Mouse (Mus musculus) erythroblast, embryonic 14.5 days (primary cell): ENCODE results near the gene Fam162b. TPM values are rescaled to one million over a fixed set of nuclear protein-coding genes. Genes with fewer than 3 reads are reported as not detected.

Experiments
- H3K27me3 ChIP-seq: 2 replicates; pipeline ENCODE4 v1.6.1; 2012; ENCODE audit warnings: inconsistent platforms; ENCODE audit not compliant: control insufficient read depth
- H3K36me3 ChIP-seq: 2 replicates; pipeline ENCODE4 v1.6.1; 2012; ENCODE audit warnings: mild to moderate bottlenecking, inconsistent platforms; ENCODE audit not compliant: control insufficient read depth
- H3K4me1 ChIP-seq: 2 replicates; pipeline ENCODE4 v1.6.1; 2012; ENCODE audit warnings: inconsistent platforms; ENCODE audit not compliant: control insufficient read depth
- H3K4me3 ChIP-seq: replicated peaks from 2 replicates; pipeline ENCODE3; 2012; ENCODE audit warnings: moderate library complexity, mild to moderate bottlenecking, inconsistent platforms
- H3K9me3 ChIP-seq: 2 replicates; pipeline ENCODE4 v1.6.1; 2012; ENCODE audit warnings: low read length, inconsistent platforms, mixed read lengths; ENCODE audit not compliant: control insufficient read depth
- GATA1 ChIP-seq: IDR thresholded peaks from 2 replicates; pipeline ENCODE4 v1.6.1; 2012; ENCODE audit warnings: low read length, inconsistent platforms, mixed read lengths
- TAL1 ChIP-seq: IDR thresholded peaks from 3 replicates; pipeline ENCODE4 v1.6.1; 2012; ENCODE audit warnings: low read length, inconsistent platforms, mixed read lengths
- polyA plus RNA-seq: library from polyadenylated mRNA; stranded (reverse); fragments of >175 nt; gene quantifications from 2 replicates; pipeline ENCODE4 v1.2.3, GENCODE M21; 2012

Gene Fam162b
- not detected in 2 replicates for polyA plus RNA-seq

- no peaks in the 10 kb centered on the region for H3K4me1 ChIP-seq
- no peak for TF ChIP-seq TAL1
- no peak for TF ChIP-seq GATA1
- H3K9me3 ChIP-seq, result no peaks in the 10 kb centered on the region
- H3K36me3 ChIP-seq, result no peaks in the 10 kb centered on the region
- no peak within 1 kb of the TSS for H3K4me3 ChIP-seq
- peaks cover 7% of the 10 kb centered on the region for H3K27me3 ChIP-seq
These were observed at the start of gene Fam162b for GRCm38 (mm10) chr10:51590139-51590574. Fam162b (minus strand) TSS chr10:51590517.

DNA sequence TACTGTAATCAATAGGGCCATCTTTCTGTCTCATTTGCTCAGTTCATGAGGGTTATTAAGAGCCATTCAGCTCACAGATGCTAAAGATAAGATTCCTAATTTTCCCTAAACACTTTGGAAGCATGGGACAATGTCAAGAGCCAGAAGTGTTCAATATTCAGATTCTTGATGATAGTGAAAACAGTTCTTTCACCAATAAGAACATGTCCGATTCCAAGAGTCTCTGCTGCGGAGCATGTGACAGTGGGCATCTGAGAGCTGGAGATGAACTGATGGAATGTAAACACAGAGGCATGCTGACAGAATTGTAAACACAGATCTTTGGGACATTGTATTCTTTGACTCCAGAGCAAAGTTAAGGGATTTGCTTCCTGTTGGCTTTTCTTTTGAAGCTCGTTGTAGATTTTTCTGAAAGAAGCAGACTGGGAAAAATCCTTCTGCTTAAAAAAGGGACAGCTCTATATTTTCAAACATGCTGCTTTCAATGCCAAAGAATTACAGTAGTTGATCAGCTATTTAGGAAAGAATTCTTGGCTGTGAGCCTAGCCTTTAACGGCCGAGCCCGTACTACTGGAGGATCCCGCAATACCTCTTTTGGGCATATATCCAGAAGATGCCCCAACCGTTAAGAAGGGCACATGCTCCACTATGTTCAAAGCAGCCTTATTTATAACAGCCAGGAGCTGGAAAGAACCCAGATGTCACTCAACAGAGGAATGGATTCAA is 41.3 kb upstream of the Fam162b start, which contains the start of gene Gprc6a:
TSS of gene Gprc6a (minus strand) at position 51 of the 726 bp plus-strand sequence.
- no peaks in the 10 kb centered on the region for H3K27me3 ChIP-seq
- no peaks in the 10 kb centered on the region for H3K36me3 ChIP-seq
- H3K4me3 ChIP-seq, result no peak within 1 kb of the TSS
- TF ChIP-seq GATA1 (no peak), TAL1 (no peak)
- H3K9me3 ChIP-seq, result peaks cover 3% of the 10 kb centered on the region; the same call in 1 of the 2 replicates
- no peaks in the 10 kb centered on the region for H3K4me1 ChIP-seq

DNA sequence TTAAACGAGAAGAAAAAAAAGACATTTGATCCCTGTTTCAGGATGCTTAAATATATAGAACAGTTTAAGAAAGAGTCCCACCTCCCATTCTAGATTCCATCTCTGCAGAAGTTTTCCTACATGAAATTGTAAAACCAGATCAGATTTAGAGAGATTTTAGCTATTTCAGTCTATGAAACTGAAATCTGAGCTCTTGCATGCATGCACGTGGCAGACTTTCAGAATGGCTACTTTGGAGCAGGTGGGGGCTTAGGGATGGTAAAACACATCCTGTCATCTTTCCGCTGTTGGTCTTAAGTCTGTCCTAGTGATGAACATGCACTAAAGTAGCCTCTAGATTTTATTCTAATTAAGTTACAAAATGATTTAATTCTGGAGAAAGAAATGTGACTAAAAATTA is 30.9 kb upstream of the Fam162b start:
- H3K27me3 ChIP-seq, result no peaks in the 10 kb centered on the region

DNA sequence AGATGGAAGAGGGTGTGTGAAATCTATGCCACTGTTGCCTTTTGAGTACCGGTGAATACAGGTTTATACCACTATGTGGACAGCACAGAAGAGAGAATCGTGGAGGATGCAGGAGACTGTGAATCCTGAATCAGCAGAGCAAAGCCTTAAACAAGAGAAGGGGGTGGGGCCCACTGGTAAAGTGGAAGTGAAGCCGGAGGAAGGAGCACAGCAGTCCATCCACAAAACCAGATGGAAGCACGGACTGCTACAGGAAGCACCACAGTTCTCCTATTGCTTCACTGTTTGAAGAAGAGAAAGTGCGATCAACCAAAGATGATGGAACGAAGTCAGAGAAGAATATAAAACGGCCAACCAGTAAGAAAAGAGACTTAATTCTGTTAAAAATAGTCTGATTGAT is 29.8 kb upstream of the Fam162b start:
- no peaks in the 10 kb centered on the region for H3K27me3 ChIP-seq
- H3K4me1 ChIP-seq, result no peaks in the 10 kb centered on the region
- TF ChIP-seq GATA1 (no peak), TAL1 (no peak)
- H3K9me3 ChIP-seq, result no peaks in the 10 kb centered on the region
- H3K36me3 ChIP-seq, result no peaks in the 10 kb centered on the region
- H3K4me3 ChIP-seq, result no peak overlapping the region

More for the DNA sequence above, 30.9 kb upstream of the Fam162b start:
- Histone ChIP-seq H3K4me3 (no peak overlapping the region), H3K4me1 (no peaks in the 10 kb centered on the region), H3K9me3 (no peaks in the 10 kb centered on the region), H3K36me3 (no peaks in the 10 kb centered on the region)
- TF ChIP-seq GATA1 (no peak), TAL1 (no peak)

GRCm38 (mm10) chr10:51618538-51618937 is 28.2 kb upstream of the Fam162b start:
- Histone ChIP-seq H3K27me3 (no peaks in the 10 kb centered on the region), H3K36me3 (no peaks in the 10 kb centered on the region), H3K9me3 (no peaks in the 10 kb centered on the region), H3K4me3 (no peak overlapping the region), H3K4me1 (no peaks in the 10 kb centered on the region)
- TF ChIP-seq GATA1, result no peak
- TF ChIP-seq TAL1, result no peak

- Histone ChIP-seq H3K36me3 (no peaks in the 10 kb centered on the region), H3K4me1 (no peaks in the 10 kb centered on the region), H3K9me3 (no peaks in the 10 kb centered on the region), H3K4me3 (no peak overlapping the region), H3K27me3 (no peaks in the 10 kb centered on the region)
- TF ChIP-seq TAL1, result no peak
- TF ChIP-seq GATA1, result no peak
These were observed 24.7 kb upstream of the Fam162b start for GRCm38 (mm10) chr10:51614826-51615590.

DNA sequence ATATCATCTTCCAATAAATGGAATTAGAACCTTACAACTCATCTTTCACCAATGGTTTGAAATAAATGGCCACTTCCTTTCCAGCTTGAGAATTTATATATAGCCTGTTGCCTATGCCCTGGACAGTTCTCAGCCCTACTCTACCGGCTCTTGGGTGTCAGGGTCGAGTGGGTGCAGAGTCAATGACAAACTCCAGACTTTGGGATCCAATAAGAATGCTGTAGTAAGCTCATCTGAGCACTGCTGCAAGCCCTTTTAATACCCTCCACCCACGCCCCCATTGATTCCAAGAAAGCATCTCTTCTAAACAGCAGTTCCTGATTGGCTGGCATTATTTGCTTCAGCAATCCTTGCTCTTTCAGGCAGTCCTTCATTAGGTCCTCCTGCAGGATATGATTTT is 23.1 kb upstream of the Fam162b start:
- Histone ChIP-seq H3K9me3 (no peaks in the 10 kb centered on the region), H3K4me1 (no peaks in the 10 kb centered on the region), H3K36me3 (no peaks in the 10 kb centered on the region), H3K4me3 (no peak overlapping the region), H3K27me3 (no peaks in the 10 kb centered on the region)
- TF ChIP-seq TAL1, result no peak
- no peak for TF ChIP-seq GATA1

DNA sequence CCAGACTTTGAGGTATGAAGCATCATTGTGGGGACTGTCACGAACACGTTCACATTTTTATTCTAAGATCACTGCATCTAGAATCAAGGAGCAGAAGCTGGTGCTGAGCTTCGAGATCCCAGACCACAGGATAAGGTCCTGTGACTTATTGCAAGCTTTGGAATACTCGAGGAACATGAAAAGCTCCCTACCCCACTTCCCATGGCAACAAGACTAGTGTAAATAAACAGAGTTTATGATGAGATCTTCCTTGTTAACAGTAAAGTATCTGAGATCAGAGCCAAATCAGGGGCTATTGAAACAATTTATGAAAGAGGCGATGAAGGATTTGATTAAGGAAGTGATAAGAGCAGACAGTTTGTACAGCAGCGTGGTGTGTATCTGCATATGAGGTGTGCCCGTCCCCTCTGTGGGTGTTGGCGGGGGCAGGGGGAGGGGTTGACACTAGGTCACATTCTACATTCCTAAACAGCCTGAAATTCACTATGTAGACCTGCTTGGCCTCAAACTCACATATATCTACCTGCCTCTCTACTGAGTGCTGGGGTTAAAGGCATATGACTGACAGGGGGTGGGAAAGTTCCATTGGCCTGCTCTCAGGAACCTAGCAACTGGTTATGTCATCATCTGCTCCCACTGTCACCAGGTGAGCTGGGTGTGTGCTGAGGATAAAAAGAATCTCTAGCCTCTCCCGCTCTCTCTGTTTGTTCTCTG is 21.8 kb upstream of the Fam162b start:
- Histone ChIP-seq H3K4me1 (no peaks in the 10 kb centered on the region), H3K9me3 (no peaks in the 10 kb centered on the region), H3K27me3 (no peaks in the 10 kb centered on the region), H3K36me3 (no peaks in the 10 kb centered on the region), H3K4me3 (no peak overlapping the region)
- TF ChIP-seq GATA1 (no peak), TAL1 (no peak)
